Mouse (Mus musculus) neural tube, embryonic 15.5 days (tissue): ENCODE measurements around the gene Hist1h4m. TPM values are rescaled to one million over a fixed set of nuclear protein-coding genes. Genes with fewer than 3 reads are reported as not detected.
"Not testable (repeated sequence)": the region's sequence is repeated elsewhere in the genome, so short reads cannot be mapped to it uniquely, and the experiment has no call there.

Source experiments
- ATAC-seq: fragments of 200-750 bp; cut with Nextera tagmentation; 2 replicates; pipeline ENCODE4 v1.8.0; 2017; ENCODE audit warnings: mild to moderate bottlenecking, moderate TSS enrichment, moderate library complexity; ENCODE audit not compliant: low FRiP score
- H3K27ac ChIP-seq: fragments of 300-500 bp; sonication (generic); replicated peaks from 2 replicates; pipeline ENCODE4 v1.5.1; 2015; ENCODE audit warnings: mild to moderate bottlenecking, inconsistent platforms
- H3K27me3 ChIP-seq: fragments of 300-500 bp; sonication (generic); replicated peaks from 2 replicates; pipeline ENCODE4 v1.6.1; 2015; ENCODE audit warnings: inconsistent platforms
- H3K36me3 ChIP-seq: fragments of 300-500 bp; sonication (generic); 2 replicates; pipeline ENCODE4 v1.6.1; 2015; ENCODE audit warnings: inconsistent platforms
- H3K4me1 ChIP-seq: fragments of 300-500 bp; sonication (generic); 2 replicates; pipeline ENCODE4 v1.6.1; 2015; ENCODE audit warnings: inconsistent platforms
- H3K4me2 ChIP-seq: fragments of 300-500 bp; sonication (generic); 2 replicates; pipeline ENCODE4 v1.6.1; 2015; ENCODE audit warnings: inconsistent platforms, mild to moderate bottlenecking, moderate library complexity
- H3K4me3 ChIP-seq: fragments of 300-500 bp; sonication (generic); replicated peaks from 2 replicates; pipeline ENCODE4 v1.5.1; 2015; ENCODE audit warnings: mild to moderate bottlenecking, inconsistent platforms
- H3K9ac ChIP-seq: fragments of 300-500 bp; sonication (generic); replicated peaks from 2 replicates; pipeline ENCODE4 v1.6.1; 2015; ENCODE audit warnings: mild to moderate bottlenecking, inconsistent platforms
- H3K9me3 ChIP-seq: fragments of 300-500 bp; sonication (generic); replicated peaks from 2 replicates; pipeline ENCODE4 v1.6.1; 2016; ENCODE audit warnings: inconsistent platforms
- WGBS: fragments of 180-500 bp; shearing (Covaris S2); methylation state at CpG from one replicate; pipeline ENCODE4 v1.1.7; 2015; ENCODE audit warnings: mixed read lengths; 5-methylcytosine and 5-hydroxymethylcytosine counted together
- polyA plus RNA-seq: library from polyadenylated mRNA; unstranded; fragments of >200 nt; fragmentation: Nextera tagmentation; extraction: Ambion mirVana; gene quantifications from 2 replicates; pipeline ENCODE4 v1.2.1, GENCODE M21; 2015

Gene Hist1h4m
- not detected in 2 replicates for polyA plus RNA-seq

GRCm38 (mm10) chr13:21811539-21811938 lies at the start of gene Hist1h4m:
TSS of gene Hist1h4m (plus strand) at chr13:21811746.
- ATAC-seq, result peak; percentile 77
- not testable (repeated sequence) for H3K36me3 ChIP-seq, H3K9me3 ChIP-seq, H3K9ac ChIP-seq, H3K4me1 ChIP-seq, H3K27ac ChIP-seq, H3K27me3 ChIP-seq
- no CpG with 5 or more reads among the region's 24 CpGs for WGBS
- Histone ChIP-seq H3K4me2 (peak within 1 kb of the TSS; percentile 47), H3K4me3 (peak within 1 kb of the TSS; percentile 18; the same call in 1 of the 2 replicates)

GRCm38 (mm10) chr13:21778814-21779766 lies 32.5 kb upstream of the Hist1h4m start:
- Histone ChIP-seq H3K36me3 (no peaks in the 10 kb centered on the region), H3K4me1 (peaks cover 29% of the 10 kb centered on the region), H3K4me2 (peak overlapping the region; percentile 89), H3K27me3 (peaks cover 6% of the 10 kb centered on the region; the same call in 1 of the 2 replicates), H3K27ac (peak overlapping the region; percentile 79; the same call in 1 of the 2 replicates), H3K9ac (peak overlapping the region; percentile 56), H3K9me3 (no peaks in the 10 kb centered on the region), H3K4me3 (peak overlapping the region; percentile 49)
- 3% methylated on average over 33 of the region's 33 CpGs for WGBS
- ATAC-seq, result peak; percentile 94

GRCm38 (mm10) chr13:21779767-21780731 lies 31.5 kb upstream of the Hist1h4m start, which contains the start of gene Hist1h1b:
TSS of gene Hist1h1b (minus strand) at chr13:21780625.
- peak within 1 kb of the TSS; percentile 60 for H3K27ac ChIP-seq
- ATAC-seq, result peak; percentile 4; the same call in 1 of the 2 replicates
- peaks cover 6% of the 10 kb centered on the region; the same call in 1 of the 2 replicates for H3K27me3 ChIP-seq
- no peaks in the 10 kb centered on the region for H3K36me3 ChIP-seq
- WGBS, result under 1% methylated on average over 44 of the region's 44 CpGs
- H3K9ac ChIP-seq, result peak within 1 kb of the TSS; percentile 50
- H3K4me2 ChIP-seq, result peak within 1 kb of the TSS; percentile 89
- peak within 1 kb of the TSS; percentile 49 for H3K4me3 ChIP-seq
- H3K9me3 ChIP-seq, result no peaks in the 10 kb centered on the region
- H3K4me1 ChIP-seq, result peaks cover 33% of the 10 kb centered on the region

- Histone ChIP-seq H3K36me3 (no peaks in the 10 kb centered on the region), H3K9me3 (no peaks in the 10 kb centered on the region), H3K27ac (no peak overlapping the region), H3K27me3 (peaks cover 6% of the 10 kb centered on the region; the same call in 1 of the 2 replicates), H3K4me1 (peaks cover 36% of the 10 kb centered on the region), H3K4me2 (peak overlapping the region; percentile 89), H3K4me3 (no peak overlapping the region), H3K9ac (no peak overlapping the region; the same call in 1 of the 2 replicates)
- no peak for ATAC-seq
- 49% methylated on average over 6 of the region's 6 CpGs for WGBS
These were observed 30.5 kb upstream of the Hist1h4m start for GRCm38 (mm10) chr13:21781021-21781555.

GRCm38 (mm10) chr13:21781639-21782038 lies 29.9 kb upstream of the Hist1h4m start:
- no peak overlapping the region for H3K9ac ChIP-seq
- no peak overlapping the region for H3K27ac ChIP-seq
- 96% methylated on average over 1 of the region's 1 CpGs for WGBS
- no peaks in the 10 kb centered on the region for H3K9me3 ChIP-seq
- H3K27me3 ChIP-seq, result peaks cover 6% of the 10 kb centered on the region; the same call in 1 of the 2 replicates
- no peak for ATAC-seq
- H3K4me2 ChIP-seq, result no peak overlapping the region
- H3K36me3 ChIP-seq, result no peaks in the 10 kb centered on the region
- no peak overlapping the region for H3K4me3 ChIP-seq
- H3K4me1 ChIP-seq, result peaks cover 39% of the 10 kb centered on the region

- Histone ChIP-seq H3K27ac (peak overlapping the region; percentile 72), H3K4me1 (peaks cover 39% of the 10 kb centered on the region), H3K9ac (peak overlapping the region; percentile 45; the same call in 1 of the 2 replicates), H3K4me2 (peak overlapping the region; percentile 72), H3K4me3 (peak overlapping the region; percentile 41)
- not testable (repeated sequence) for ATAC-seq, H3K9me3 ChIP-seq, H3K27me3 ChIP-seq, H3K36me3 ChIP-seq
- WGBS, result under 1% methylated on average over 15 of the region's 35 CpGs
These were observed 28.9 kb upstream of the Hist1h4m start for GRCm38 (mm10) chr13:21782361-21783254.

- under 1% methylated on average over 15 of the region's 20 CpGs for WGBS
- H3K4me1 ChIP-seq, result peaks cover 43% of the 10 kb centered on the region
- peak within 1 kb of the TSS; percentile 41 for H3K4me3 ChIP-seq
- H3K9me3 ChIP-seq, result no peaks in the 10 kb centered on the region
- H3K27me3 ChIP-seq, result peaks cover 6% of the 10 kb centered on the region; the same call in 1 of the 2 replicates
- peak within 1 kb of the TSS; percentile 72 for H3K4me2 ChIP-seq
- peak within 1 kb of the TSS; percentile 72 for H3K27ac ChIP-seq
- ATAC-seq, result peak; percentile 85
- no peaks in the 10 kb centered on the region for H3K36me3 ChIP-seq
- H3K9ac ChIP-seq, result peak within 1 kb of the TSS; percentile 45; the same call in 1 of the 2 replicates
These were observed 28.3 kb upstream of the Hist1h4m start, which contains the start of gene Hist1h3i for GRCm38 (mm10) chr13:21783255-21783617. TSS of gene Hist1h3i (minus strand) at chr13:21783370.

- no peak for ATAC-seq
- H3K27ac ChIP-seq, result peak overlapping the region; percentile 58; the same call in 1 of the 2 replicates
- H3K36me3 ChIP-seq, result no peaks in the 10 kb centered on the region
- peaks cover 6% of the 10 kb centered on the region; the same call in 1 of the 2 replicates for H3K27me3 ChIP-seq
- H3K4me3 ChIP-seq, result peak overlapping the region; percentile 41
- H3K9me3 ChIP-seq, result no peaks in the 10 kb centered on the region
- WGBS, result 2% methylated on average over 9 of the region's 9 CpGs
- no peak overlapping the region; the same call in 1 of the 2 replicates for H3K9ac ChIP-seq
- H3K4me1 ChIP-seq, result peaks cover 45% of the 10 kb centered on the region
- H3K4me2 ChIP-seq, result peak overlapping the region; percentile 72
These were observed 27.8 kb upstream of the Hist1h4m start for GRCm38 (mm10) chr13:21783734-21784161.

- ATAC-seq, result no peak
- no peaks in the 10 kb centered on the region for H3K9me3 ChIP-seq
- H3K4me1 ChIP-seq, result peaks cover 42% of the 10 kb centered on the region
- no peaks in the 10 kb centered on the region for H3K36me3 ChIP-seq
- no peak overlapping the region for H3K4me3 ChIP-seq
- no peak overlapping the region; the same call in 1 of the 2 replicates for H3K9ac ChIP-seq
- peaks cover 6% of the 10 kb centered on the region; the same call in 1 of the 2 replicates for H3K27me3 ChIP-seq
- peak overlapping the region; percentile 58; the same call in 1 of the 2 replicates for H3K27ac ChIP-seq
- H3K4me2 ChIP-seq, result peak overlapping the region; percentile 72; the same call in 1 of the 2 replicates
- 18% methylated on average over 6 of the region's 6 CpGs for WGBS
These were observed 27.2 kb upstream of the Hist1h4m start for GRCm38 (mm10) chr13:21784311-21784710.
